Mouse (Mus musculus) forebrain, embryonic 11.5 days (tissue): ENCODE measurements at regions not wholly inside any gene's neighbourhood (a gene's known extent, or its start where the extent isn't known, plus 50 kb on each side); places are given as distances from the start of the nearest gene placed in this dataset.

ENCODE experiments used
- ATAC-seq: fragments of 200-750 bp; cut with Nextera tagmentation; replicated peaks from 2 replicates; pipeline ENCODE4 v1.8.0; 2017; ENCODE audit warnings: moderate TSS enrichment; ENCODE audit not compliant: low FRiP score
- DNase-seq: peaks from one replicate; pipeline ENCODE4 v3.0.0-alpha.2; 2017; ENCODE audit warnings: low spot score
- H3K27ac ChIP-seq: fragments of 300-500 bp; sonication (generic); 2 replicates; pipeline ENCODE4 v1.5.1; 2014; ENCODE audit warnings: low read depth, low read length
- H3K27me3 ChIP-seq: fragments of 300-500 bp; sonication (generic); 2 replicates; pipeline ENCODE4 v1.6.1; 2014; ENCODE audit warnings: mild to moderate bottlenecking, low read length, mixed read lengths; ENCODE audit not compliant: control insufficient read depth, insufficient read depth
- H3K36me3 ChIP-seq: fragments of 300-500 bp; sonication (generic); 2 replicates; pipeline ENCODE4 v1.6.1; 2014; ENCODE audit warnings: mild to moderate bottlenecking, low read length, moderate library complexity, mixed read lengths; ENCODE audit not compliant: control insufficient read depth, insufficient read depth
- H3K4me1 ChIP-seq: fragments of 300-500 bp; sonication (generic); replicated peaks from 2 replicates; pipeline ENCODE4 v1.6.1; 2014; ENCODE audit warnings: low read length, mixed read lengths; ENCODE audit not compliant: control insufficient read depth, insufficient read depth
- H3K4me2 ChIP-seq: fragments of 300-500 bp; sonication (generic); 2 replicates; pipeline ENCODE4 v1.6.1; 2014; ENCODE audit warnings: low read depth, mild to moderate bottlenecking, low read length, moderate library complexity, mixed read lengths; ENCODE audit not compliant: severe bottlenecking
- H3K4me3 ChIP-seq: fragments of 300-500 bp; sonication (generic); 2 replicates; pipeline ENCODE4 v1.5.1; 2014; ENCODE audit warnings: low read depth, low read length
- H3K9ac ChIP-seq: fragments of 300-500 bp; sonication (generic); 2 replicates; pipeline ENCODE4 v1.6.1; 2014; ENCODE audit warnings: low read length
- H3K9me3 ChIP-seq: fragments of 300-500 bp; sonication (generic); 2 replicates; pipeline ENCODE4 v1.6.1; 2016; ENCODE audit warnings: low read length, mixed read lengths; ENCODE audit not compliant: control insufficient read depth
- WGBS: fragments of 180-500 bp; shearing (Covaris S2); extraction: QIAGEN DNeasy Blood & Tissue Kit; methylation state at CpG from one replicate; pipeline ENCODE4 v1.1.7; 2014; 5-methylcytosine and 5-hydroxymethylcytosine counted together

DNA sequence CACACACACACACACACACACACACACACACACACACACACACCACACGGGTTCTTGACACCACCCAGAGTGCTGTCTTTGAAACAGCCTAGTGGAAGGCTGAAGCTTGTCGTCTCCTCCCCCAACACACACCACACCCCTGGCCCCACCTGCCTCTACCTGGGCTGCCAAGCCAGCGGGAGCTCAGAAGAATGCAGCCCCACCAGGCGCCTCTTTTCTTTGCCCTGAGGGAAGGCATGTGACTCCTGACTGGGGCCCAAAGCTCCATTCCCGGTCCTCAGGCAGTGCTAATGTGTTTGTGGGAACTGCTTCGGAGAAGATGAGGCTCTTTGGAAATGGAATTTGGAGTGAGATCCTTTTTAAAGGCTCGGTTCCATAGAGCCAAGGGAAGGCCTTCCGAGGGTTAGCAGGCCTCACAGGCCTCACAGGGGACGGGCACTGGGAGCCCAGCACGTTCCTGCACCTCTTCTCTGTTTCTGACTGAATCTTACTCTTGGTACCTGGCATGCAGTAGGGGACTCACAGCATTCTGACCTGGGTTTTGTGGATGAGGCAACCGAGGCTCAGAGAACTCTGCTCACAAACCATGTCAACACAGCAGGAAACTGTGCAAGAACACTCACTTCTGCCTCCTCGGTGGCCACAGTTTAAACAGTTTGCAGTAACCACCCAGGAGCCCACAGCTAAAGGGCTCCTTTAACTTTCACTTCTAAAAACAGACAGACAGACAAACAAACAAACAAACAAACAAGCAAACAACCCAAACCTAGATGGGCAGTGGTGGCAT, 106.4 kb downstream of the Cd24a start:
- H3K4me1 ChIP-seq: no peaks in the 10 kb centered on the region; the same call in 1 of the 2 replicates
- no peak overlapping the region for H3K4me3 ChIP-seq
- no peaks in the 10 kb centered on the region for H3K9me3 ChIP-seq
- 42% methylated on average over 12 of the region's 12 CpGs for WGBS
- no peak for ATAC-seq
- H3K27ac ChIP-seq: no peak overlapping the region
- no peak for DNase-seq
- H3K36me3 ChIP-seq: no peaks in the 10 kb centered on the region
- no peak overlapping the region for H3K9ac ChIP-seq
- no peaks in the 10 kb centered on the region for H3K27me3 ChIP-seq
- no peak overlapping the region for H3K4me2 ChIP-seq

DNA sequence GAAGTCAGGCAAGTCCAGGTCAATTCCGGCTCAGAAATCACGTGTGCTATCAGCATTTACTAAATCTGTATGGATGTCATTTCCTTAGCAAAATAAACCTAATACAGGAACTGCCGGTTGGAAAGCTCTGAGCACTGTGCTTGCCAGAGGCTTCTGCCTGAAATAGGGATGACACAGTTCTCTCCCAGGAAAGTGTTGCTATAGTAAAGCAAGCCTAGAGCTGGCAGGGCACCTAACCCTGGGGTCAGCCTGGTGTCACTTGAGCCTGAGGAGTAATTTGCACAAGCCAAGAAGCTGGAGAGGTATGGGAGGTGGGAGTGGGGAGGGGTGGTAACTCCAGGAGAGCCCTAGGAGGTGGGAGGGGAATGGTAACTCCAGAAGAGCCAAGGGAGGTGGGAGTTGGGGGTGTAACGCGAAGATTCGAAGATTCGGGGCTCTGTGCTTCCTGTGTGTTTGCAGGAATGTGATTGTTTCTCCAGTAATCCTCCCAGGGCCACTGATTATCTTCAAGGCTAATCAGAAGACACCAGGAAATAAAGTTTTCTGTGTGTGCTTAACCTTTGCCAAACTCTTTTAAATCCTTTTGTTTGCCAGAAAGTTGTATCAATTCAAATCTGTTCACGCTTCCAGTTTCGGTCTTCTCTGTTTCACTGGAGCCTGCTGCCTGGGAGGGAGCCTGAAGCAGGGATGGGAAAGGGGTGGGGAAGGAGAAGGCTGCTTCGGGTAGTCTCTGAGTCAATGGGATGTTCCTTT, 111.3 kb downstream of the Cd24a start:
- Histone ChIP-seq H3K9ac (no peak overlapping the region), H3K4me3 (no peak overlapping the region), H3K4me2 (no peak overlapping the region), H3K27ac (no peak overlapping the region), H3K27me3 (no peaks in the 10 kb centered on the region), H3K9me3 (no peaks in the 10 kb centered on the region), H3K4me1 (no peaks in the 10 kb centered on the region; the same call in none of the 2 replicates), H3K36me3 (no peaks in the 10 kb centered on the region)
- 18% methylated on average over 10 of the region's 10 CpGs for WGBS
- ATAC-seq (no peak), DNase-seq (no peak)

DNA sequence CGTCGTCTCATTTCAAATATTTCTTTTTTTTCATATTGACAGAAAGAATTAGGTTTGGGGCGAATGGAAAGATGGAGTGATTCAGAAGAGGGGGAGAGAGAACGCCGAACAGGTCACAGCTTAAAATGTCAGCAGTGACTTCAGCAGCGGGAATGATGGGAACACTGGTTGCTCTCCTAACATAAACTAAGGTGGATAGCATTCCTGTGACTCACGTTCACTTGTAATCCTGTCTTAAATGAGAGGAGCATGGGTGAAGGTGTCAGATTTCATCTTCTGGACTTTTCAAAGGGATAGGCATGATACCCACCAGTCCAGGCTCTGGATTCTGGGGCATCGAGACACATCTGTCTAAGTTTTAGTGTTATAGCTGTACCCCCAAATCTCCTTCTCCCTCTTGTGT, 111.8 kb downstream of the Cd24a start:
- H3K4me2 ChIP-seq: no peak overlapping the region

DNA sequence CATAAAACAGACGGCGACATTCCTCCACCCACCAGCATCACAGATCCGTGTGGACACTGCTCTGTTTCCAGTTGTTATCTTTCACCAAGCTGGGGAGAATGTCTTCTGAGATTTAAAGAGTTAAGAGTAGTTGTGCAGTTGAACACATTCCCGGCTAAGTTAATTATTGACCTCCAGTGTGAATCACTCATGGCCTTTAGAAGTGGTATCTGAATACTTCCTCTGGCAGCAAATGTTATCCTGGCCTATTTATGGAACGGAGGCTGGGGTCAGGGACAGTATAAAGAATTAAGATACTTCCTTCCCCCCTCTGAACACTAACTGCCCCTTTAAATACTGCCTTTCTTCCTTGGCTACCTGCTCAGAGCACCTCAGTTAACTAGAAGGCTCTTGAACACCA, 115.9 kb downstream of the Cd24a start:
- Histone ChIP-seq H3K36me3 (no peaks in the 10 kb centered on the region), H3K9me3 (no peaks in the 10 kb centered on the region), H3K4me1 (peaks cover 2% of the 10 kb centered on the region), H3K27me3 (no peaks in the 10 kb centered on the region), H3K4me3 (no peak overlapping the region), H3K4me2 (no peak overlapping the region), H3K9ac (no peak overlapping the region), H3K27ac (no peak overlapping the region)
- DNase-seq: no peak
- WGBS: 73% methylated on average over 5 of the region's 5 CpGs
- ATAC-seq: no peak

More for the DNA sequence above, 111.8 kb downstream of the Cd24a start:
- Histone ChIP-seq H3K27ac (no peak overlapping the region), H3K9me3 (no peaks in the 10 kb centered on the region), H3K36me3 (no peaks in the 10 kb centered on the region), H3K4me1 (peaks cover 2% of the 10 kb centered on the region), H3K9ac (no peak overlapping the region), H3K27me3 (no peaks in the 10 kb centered on the region), H3K4me3 (no peak overlapping the region)
- WGBS: 54% methylated on average over 8 of the region's 8 CpGs
- DNase-seq (no peak), ATAC-seq (no peak)

DNA sequence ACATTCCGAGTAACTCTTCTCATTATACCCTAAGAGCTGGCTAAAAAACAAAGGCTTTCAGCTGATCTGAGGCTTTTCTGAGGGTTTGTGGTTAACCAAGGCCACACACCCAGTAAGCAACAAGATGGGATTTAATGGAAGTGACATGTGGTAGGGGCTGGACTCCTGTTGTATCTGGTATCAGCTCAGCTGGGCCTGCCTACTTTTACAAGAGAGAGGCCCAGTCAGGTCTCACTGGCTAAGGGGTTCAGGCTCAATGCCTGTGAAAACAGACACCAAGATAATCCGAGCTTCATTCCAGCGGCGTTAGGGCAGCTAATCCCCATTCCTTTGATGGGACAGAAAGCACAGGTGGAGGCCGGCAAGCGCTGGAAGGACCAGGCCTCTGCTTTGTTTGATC, 116.4 kb downstream of the Cd24a start:
- no peak for DNase-seq
- H3K36me3 ChIP-seq: no peaks in the 10 kb centered on the region
- no peaks in the 10 kb centered on the region for H3K9me3 ChIP-seq
- no peak overlapping the region for H3K9ac ChIP-seq
- no peak overlapping the region for H3K27ac ChIP-seq
- 10% methylated on average over 6 of the region's 6 CpGs for WGBS
- ATAC-seq: no peak
- H3K4me1 ChIP-seq: peaks cover 2% of the 10 kb centered on the region
- H3K27me3 ChIP-seq: no peaks in the 10 kb centered on the region
- no peak overlapping the region for H3K4me3 ChIP-seq
- H3K4me2 ChIP-seq: no peak overlapping the region

- H3K27ac ChIP-seq: no peak overlapping the region
- H3K4me1 ChIP-seq: peaks cover 2% of the 10 kb centered on the region; the same call in 1 of the 2 replicates
- no peak overlapping the region for H3K4me3 ChIP-seq
- ATAC-seq: no peak
- DNase-seq: no peak
- H3K9me3 ChIP-seq: no peaks in the 10 kb centered on the region
- WGBS: 73% methylated on average over 10 of the region's 10 CpGs
- no peak overlapping the region for H3K4me2 ChIP-seq
- H3K27me3 ChIP-seq: no peaks in the 10 kb centered on the region
- H3K36me3 ChIP-seq: no peaks in the 10 kb centered on the region
- no peak overlapping the region for H3K9ac ChIP-seq
Measured at GRCm38 (mm10) chr10:43695470-43695869, 117.4 kb downstream of the Cd24a start.

GRCm38 (mm10) chr10:43697917-43698316, 119.8 kb downstream of the Cd24a start:
- DNase-seq: no peak
- no peak overlapping the region for H3K4me2 ChIP-seq

GRCm38 (mm10) chr10:43700371-43701289, 122.5 kb downstream of the Cd24a start:
- Histone ChIP-seq H3K36me3 (no peaks in the 10 kb centered on the region), H3K9me3 (no peaks in the 10 kb centered on the region), H3K4me1 (no peaks in the 10 kb centered on the region), H3K4me3 (no peak overlapping the region), H3K9ac (no peak overlapping the region), H3K27me3 (no peaks in the 10 kb centered on the region), H3K27ac (no peak overlapping the region), H3K4me2 (no peak overlapping the region)
- ATAC-seq: no peak
- 88% methylated on average over 13 of the region's 13 CpGs for WGBS
- no peak for DNase-seq

More at GRCm38 (mm10) chr10:43697917-43698316, 119.8 kb downstream of the Cd24a start:
- Histone ChIP-seq H3K4me3 (no peak overlapping the region), H3K4me1 (peaks cover 2% of the 10 kb centered on the region; the same call in 1 of the 2 replicates), H3K27ac (no peak overlapping the region), H3K9me3 (no peaks in the 10 kb centered on the region), H3K27me3 (no peaks in the 10 kb centered on the region), H3K36me3 (no peaks in the 10 kb centered on the region), H3K9ac (no peak overlapping the region)
- WGBS: 66% methylated on average over 2 of the region's 2 CpGs
- no peak for ATAC-seq
